Mouse (Mus musculus): ENCODE results near the gene Ovca2.

The Ovca2 gene

DNA sequence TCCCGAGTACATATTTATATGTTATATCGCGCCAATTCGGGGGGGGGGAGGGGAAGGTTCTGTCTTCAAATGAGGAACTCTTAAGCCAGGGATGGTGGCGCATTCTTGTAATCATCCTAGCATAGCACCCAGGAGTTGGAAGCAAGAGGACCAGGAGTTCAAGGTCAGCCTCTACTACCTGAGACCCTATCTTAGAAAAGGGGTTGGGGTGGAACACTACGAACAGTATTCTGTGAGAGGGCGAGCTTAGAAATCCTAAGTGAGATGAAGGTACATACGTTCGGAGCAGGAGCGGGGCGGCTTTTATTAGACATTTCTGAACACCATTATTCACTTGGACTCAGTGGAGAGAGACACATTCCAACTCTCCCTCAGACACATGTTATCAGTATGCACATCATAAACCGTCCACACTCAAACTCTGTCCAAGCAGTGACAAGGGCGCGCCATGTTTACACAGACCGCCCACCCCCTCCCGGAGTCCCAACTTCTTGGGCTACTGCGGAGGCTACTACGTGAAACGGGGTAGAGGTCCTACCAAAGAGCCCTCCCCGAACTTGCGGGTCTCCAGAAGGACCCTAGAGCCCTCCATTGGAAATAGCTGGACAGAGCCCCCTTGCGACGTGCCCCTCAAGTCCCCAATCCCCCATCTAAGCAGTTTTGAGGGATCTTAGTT is 9.1 kb downstream of the Ovca2 start, which contains the start of gene Hic1:
Gene Hic1, minus strand, starts transcription at position 115 of the 676 bp plus-strand sequence.
- no peak for DNase-seq (ENCODE audit: low spot score)

GRCm38 (mm10) chr11:75168590-75169361 is 9.9 kb downstream of the Ovca2 start:
- peak; percentile 75 for DNase-seq (ENCODE audit: low spot score)

DNA sequence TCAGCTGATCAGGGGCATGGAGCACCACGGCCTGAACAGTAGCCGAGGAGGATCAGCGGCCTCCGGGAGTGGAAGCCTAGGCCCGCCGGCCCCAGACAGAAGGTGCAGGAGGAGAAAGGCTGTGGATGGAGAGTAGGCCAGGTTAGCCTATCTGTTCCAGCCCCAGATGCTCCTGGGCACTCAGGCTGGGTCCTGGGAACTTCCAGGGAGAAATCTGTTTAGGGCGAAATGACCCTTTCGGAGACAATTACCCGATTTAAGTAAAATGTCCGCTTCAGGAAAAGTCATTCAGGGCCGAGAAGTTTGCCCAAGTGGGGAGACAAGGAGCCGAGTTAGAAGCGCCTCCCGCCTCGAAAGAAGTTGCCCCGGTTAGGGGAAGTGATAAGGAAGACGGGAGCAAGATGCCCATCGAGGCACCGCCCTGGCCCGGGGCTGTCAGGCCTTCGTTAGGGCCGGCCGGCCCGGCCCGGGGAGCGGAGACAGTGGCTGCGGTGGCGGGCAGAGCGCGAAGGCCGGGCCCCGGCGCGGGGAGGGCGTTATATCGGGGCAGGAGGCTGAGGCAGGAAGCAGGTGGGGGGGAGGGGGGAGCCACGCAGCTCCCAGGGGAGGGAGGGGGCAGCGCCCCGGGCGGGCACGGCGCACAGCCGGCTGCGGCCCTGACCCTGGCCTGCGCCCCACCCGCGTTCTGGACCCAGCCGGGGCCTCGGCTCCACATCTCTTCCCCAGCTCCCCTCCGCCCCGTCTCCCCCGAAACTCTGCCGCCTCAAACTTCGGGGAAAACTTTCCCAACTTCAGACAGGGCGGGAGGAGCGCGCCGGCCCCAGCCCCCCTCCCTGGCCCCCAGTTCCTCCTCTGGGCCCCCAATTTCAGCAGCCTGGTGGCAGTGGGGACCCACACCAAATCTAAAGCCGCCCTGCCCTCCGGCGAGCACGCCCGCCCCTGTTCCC is 10.7 kb downstream of the Ovca2 start:
- DNase-seq (ENCODE audit: low spot score), result no peak

GRCm38 (mm10) chr11:75166861-75167642 is 11.6 kb downstream of the Ovca2 start:
- DNase-seq (ENCODE audit: low spot score), result no peak

DNA sequence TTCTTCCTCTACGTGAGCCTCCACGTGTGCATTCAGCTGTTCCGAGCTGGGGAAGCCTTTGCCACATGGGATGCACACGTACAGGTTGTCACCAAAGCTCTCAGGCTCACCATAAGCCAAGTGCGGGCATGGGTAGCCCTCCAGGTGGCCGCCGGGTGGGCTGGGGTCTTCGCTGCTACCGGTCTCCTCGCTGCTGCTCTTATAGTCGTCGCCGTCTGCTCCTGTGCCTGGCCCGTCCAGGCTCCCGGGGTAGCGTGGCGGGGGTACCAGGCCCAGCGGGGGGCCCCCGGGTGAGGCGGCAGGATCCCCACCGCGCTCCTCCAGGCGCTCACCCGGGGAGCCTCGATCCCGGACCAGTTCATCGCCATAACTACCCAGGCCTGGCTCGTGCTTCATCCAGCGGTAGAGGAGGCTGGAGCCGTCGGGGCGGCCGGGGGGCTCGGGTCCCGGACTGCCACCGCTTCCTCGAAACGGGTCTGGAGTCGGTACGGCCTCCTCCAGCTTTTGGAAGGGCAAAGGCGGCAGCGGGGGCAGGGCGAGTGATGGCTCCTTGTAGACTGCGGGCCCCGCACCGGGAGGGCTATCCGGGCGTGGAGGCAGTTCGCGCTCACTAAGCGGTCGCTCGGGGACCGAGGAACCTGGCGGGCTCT is 12.3 kb downstream of the Ovca2 start:
- DNase-seq (ENCODE audit: low spot score), result no peak

GRCm38 (mm10) chr11:75165441-75166192 is 13.0 kb downstream of the Ovca2 start:
- DNase-seq (ENCODE audit: low spot score), result peak; percentile 52

DNA sequence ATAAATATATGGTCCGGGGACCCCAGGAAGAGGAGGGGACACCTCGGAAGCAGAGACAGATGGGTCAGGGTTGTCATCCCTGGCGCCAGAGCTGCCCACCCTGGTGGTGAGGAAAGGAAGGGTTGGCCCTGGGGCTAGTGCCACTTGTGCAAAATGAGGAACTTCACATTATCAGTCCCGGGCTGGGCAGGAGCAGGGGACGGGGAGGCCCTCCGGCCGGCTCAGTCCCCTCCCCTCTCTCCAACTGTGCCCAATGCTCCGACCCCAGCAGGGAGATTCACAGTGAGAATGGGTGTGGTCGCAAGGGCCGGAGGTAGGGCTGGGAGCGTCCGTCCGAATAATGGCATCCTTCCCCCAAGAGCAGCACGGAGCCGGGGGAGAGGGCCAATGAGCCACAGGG is 13.9 kb downstream of the Ovca2 start:
- no peak for DNase-seq (ENCODE audit: low spot score)

- DNase-seq (ENCODE audit: low spot score), result no peak
Observed at GRCm38 (mm10) chr11:75164051-75164450, 14.6 kb downstream of the Ovca2 start.

DNA sequence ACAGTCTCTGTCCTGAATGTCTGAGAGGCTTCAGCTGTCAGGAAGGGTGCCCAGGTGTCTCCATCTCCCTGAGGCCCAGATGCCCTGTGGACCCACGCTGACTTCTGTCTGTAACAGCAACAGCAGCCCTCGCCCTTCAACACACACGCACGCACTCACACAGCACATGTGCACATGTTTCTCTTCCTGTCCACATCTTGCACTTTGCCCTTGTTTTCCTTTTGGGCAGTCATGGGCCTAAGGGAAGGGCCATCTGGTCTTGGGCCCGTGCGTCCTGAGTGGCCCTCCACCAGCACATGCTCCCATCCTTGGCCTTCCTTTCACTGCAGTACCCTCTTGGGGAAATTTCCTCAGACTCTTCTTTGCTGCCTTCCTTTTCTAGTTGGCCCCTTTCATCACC is 15.3 kb downstream of the Ovca2 start:
- DNase-seq (ENCODE audit: low spot score), result no peak

GRCm38 (mm10) chr11:75162591-75163080 is 16.0 kb downstream of the Ovca2 start:
- DNase-seq (ENCODE audit: low spot score), result no peak

DNA sequence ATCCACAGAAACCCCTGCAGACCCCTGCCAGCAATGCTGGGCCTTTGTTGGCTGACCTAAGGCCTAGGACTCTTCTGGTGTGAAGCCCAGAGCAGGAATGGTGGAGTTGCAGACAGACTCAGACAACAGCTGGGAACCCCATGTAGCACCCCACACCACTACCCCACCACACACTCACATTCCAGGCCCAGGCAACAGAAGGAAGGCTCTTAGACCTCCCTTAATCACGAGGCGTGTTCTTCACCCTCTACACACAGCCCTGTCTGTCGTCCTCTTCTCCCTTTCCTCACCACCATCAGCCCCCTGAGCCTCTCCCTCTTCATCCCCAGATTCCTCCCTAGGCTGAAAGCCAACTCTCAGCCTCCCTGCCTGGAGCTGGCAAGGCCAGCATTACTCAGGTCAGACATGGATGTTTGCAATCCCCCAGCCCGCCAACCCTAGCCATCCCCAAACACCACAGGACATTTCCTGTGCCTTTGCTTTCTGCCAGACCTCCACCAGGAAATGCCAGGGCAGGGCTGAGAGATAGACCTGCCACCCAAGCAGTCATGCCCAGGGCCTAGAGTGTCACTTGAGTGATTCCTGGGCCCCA is 17.1 kb downstream of the Ovca2 start:
- no peak for DNase-seq (ENCODE audit: low spot score)

- DNase-seq (ENCODE audit: low spot score), result no peak
Observed at GRCm38 (mm10) chr11:75160954-75161353, 17.7 kb downstream of the Ovca2 start.

DNA sequence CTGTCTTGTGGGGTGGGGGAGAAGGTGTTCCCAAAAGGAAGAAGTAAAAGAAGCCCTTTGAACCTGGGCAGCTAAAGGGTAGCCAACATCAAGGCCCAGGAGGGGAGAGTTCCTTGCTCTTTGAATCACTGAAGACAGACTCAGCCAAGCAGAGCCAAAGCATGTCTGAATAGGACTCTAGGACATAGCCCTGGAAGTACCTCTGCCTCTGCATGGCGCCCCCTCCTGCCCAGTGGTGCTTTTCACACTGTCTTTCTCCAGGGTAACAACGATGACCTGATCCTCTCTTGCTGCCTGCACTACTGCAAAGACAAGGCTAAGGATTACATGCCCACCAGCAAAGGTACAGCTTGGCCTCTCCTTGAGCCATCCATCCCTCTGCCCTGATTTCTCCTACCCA is 19.1 kb downstream of the Ovca2 start:
- DNase-seq (ENCODE audit: low spot score), result no peak

DNA sequence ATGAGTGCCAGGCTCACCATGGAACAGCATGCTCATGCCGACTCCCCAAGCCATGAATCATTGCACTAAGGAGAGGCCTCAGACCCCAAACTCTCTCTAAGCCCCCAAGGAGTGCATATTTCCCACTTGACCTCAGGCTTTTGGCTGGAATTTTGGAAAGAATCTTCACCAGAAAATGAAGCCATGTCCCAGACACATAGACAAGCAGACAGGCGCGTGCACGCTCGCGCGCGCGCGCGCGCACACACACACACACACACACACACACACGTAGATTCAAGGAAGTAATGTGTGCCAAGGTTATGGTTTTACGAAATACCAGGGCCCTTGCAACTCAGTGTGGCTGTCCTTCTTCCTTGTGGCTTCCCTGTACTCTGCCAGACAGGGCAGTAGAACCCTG is 20.2 kb downstream of the Ovca2 start:
- DNase-seq (ENCODE audit: low spot score), result no peak

GRCm38 (mm10) chr11:75157901-75158300 is 20.7 kb downstream of the Ovca2 start:
- no peak for DNase-seq (ENCODE audit: low spot score)

DNA sequence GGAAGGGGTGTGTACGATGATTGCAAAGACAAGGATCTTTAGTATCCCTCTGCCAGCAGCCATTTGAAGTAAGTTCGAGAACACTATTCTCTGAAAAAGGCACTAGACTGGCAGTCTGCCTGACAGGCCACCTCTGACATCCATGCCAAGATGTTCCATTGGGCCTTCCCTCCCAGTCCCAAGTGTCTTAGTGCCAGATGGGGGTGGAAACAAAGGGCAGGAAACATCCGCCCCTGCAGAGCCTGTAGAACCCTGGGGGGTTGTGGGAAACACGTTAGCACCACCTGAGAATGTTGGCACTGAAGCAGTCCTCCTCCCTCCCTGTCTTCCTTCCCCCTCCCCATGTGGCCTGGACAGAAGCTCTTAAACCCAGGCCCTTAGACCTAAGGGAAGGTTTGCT is 21.6 kb downstream of the Ovca2 start:
- DNase-seq (ENCODE audit: low spot score), result no peak

DNA sequence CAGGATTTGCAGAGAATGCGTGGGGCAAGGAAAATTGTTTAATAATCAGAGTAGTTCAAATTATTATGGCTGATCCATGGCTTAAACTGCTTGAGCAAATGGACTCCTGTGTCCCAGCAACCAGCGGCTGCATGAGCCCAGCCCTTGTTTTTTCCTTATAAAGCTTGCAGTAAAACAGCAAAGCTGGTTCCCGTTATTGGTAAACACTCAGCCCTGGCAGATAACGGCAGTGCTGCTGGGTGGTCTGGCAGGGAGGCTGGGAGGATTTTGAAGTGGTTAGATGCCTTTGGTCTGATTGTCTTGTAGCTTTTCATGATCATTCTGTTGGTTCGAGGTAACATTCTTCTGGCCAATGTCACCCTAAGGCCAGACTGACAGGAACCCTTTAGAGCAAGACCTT is 22.2 kb downstream of the Ovca2 start:
- no peak for DNase-seq (ENCODE audit: low spot score)

DNA sequence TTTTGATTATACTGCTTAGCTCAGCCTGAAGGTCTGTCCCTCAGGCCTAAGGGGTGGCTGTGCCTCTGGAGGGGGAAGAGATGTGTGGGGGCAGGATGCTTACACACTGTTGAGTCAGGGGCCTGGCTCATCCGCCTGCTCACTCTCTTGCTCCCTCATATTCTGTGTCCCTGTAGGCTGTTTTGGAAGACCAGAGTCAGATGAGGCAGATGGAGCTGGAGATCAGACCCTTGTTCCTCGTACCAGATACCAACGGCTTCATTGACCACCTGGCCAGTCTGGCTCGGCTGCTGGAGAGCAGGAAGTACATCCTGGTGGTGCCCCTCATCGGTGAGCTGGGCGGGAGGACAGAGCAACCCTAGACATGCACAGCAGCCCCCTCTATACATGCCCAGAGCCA is 22.6 kb downstream of the Ovca2 start:
- DNase-seq (ENCODE audit: low spot score), result no peak

DNA sequence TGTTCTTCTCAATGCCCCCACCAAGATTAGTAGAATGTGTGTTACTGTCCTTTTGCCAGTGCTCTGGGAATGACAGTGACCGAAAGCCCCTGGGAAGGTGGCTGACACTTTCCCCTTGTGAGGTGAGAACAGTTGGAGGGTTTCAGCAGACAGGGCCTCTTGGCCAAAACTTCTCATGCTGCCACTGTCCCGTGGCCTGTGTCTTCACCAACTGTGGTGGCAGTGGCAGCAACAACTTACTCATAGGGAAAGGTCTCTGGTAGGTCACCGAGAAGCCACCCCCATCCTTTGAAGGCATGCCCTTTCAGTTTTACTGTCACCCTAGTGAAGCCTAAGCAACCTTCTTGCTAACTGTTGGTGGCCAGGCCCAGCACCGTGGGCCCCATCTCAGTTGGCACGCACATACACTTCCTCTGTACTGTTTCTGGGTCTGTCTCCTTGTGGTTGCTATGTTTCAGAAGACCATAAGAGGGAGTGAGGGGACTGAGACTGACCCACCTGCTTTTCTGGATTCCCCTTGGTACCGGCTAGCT is 24.5 kb downstream of the Ovca2 start:
- DNase-seq (ENCODE audit: low spot score), result no peak
